Mouse (Mus musculus) brain, embryonic 14.5 days (tissue): Measurements from ENCODE around the gene Ano2.

ENCODE experiments used
- CTCF ChIP-seq: fragments of 200-500 bp; IDR thresholded peaks from 2 replicates; pipeline ENCODE4 v1.5.1; 2012; ENCODE audit warnings: inconsistent platforms, mild to moderate bottlenecking, moderate library complexity, borderline replicate concordance; ENCODE audit not compliant: insufficient read depth, insufficient read length; ENCODE audit errors: extremely low read depth
- POLR2A ChIP-seq: fragments of 200-500 bp; IDR thresholded peaks from 2 replicates; pipeline ENCODE4 v1.6.1; 2012; ENCODE audit warnings: mild to moderate bottlenecking, inconsistent platforms, borderline replicate concordance; ENCODE audit not compliant: poor library complexity, insufficient read depth, insufficient read length, severe bottlenecking; ENCODE audit errors: extremely low read depth

- TF ChIP-seq POLR2A = no peak
- TF ChIP-seq CTCF = no peak
Observed at GRCm38 (mm10) chr6:126086321-126086950, 396.2 kb downstream of the Ano2 start.
